ENCODE assay signal across 10 mouse cellular contexts in genomic region chr12:55452839-55453238, GRCm38 (mm10). TPM values are rescaled to one million over a fixed set of nuclear protein-coding genes. Genes with fewer than 3 reads are reported as not detected.
DNase-seq lines count a peak whose midpoint lies in the region; ATAC-seq lines count a peak whose summit lies in the region.
"Had no signal": no experiment of that assay in that cellular context is flagged by ENCODE, and none has a peak within 500 bp of the region (broad histone marks: within the 10 kb centered on the region; RNA-seq: fewer than 3 reads in every experiment).

No protein-coding gene starts in this region.

- no peaks in the 10 kb centered on the region for H3K36me3 ChIP-seq in heart, embryonic 16.5 days (ENCODE audit: control insufficient read depth, insufficient read depth)
- no peaks in the 10 kb centered on the region for H3K36me3 ChIP-seq in lung, embryonic 16.5 days (ENCODE audit: control insufficient read depth, insufficient read depth, low read length)
- H3K36me3 ChIP-seq in embryonic facial prominence, embryonic 14.5 days (ENCODE audit: control insufficient read depth, insufficient read depth, low read length): no peaks in the 10 kb centered on the region
- no peaks in the 10 kb centered on the region for H3K36me3 ChIP-seq in stomach, embryonic 15.5 days
- H3K36me3 ChIP-seq: forebrain, embryonic 12.5 days had no signal

- no peak overlapping the region for H3K4me2 ChIP-seq in heart, embryonic 16.5 days (ENCODE audit: low read depth, low read length)
- no peak overlapping the region for H3K4me2 ChIP-seq in lung, embryonic 16.5 days (ENCODE audit: low read depth, low read length)
- H3K4me2 ChIP-seq in embryonic facial prominence, embryonic 14.5 days (ENCODE audit: low read depth, low read length): no peak overlapping the region
- no peak overlapping the region for H3K4me2 ChIP-seq in stomach, embryonic 15.5 days
- H3K4me2 ChIP-seq: forebrain, embryonic 12.5 days had no signal

- DNase-seq in heart, adult 8-10 months (ENCODE audit: low spot score): no peak
- no peak for DNase-seq in lung, postnatal 36 days
- no peak for DNase-seq in embryonic facial prominence, embryonic 14.5 days (ENCODE audit: low spot score)
- no peak for DNase-seq in thymus, postnatal 14 days
- DNase-seq: cerebellum, postnatal 10 days had no signal

- ATAC-seq in heart, embryonic 16.5 days (replicated peaks; ENCODE audit: extremely low read depth, insufficient read depth, low FRiP score): no peak
- no peak for ATAC-seq in lung, embryonic 16.5 days (ENCODE audit: low read depth)
- no peak for ATAC-seq in embryonic facial prominence, embryonic 14.5 days (ENCODE audit: low read depth)
- ATAC-seq in stomach, embryonic 15.5 days (ENCODE audit: insufficient read depth, low FRiP score, low read depth): no peak
- ATAC-seq: inflammation-experienced regulatory T-cells, adult 6 months had no signal

- no peak overlapping the region for H3K9ac ChIP-seq in heart, embryonic 16.5 days (ENCODE audit: low read length)
- no peak overlapping the region; the same call in 1 of the 2 replicates for H3K9ac ChIP-seq in lung, embryonic 16.5 days (ENCODE audit: low read length)
- no peak overlapping the region for H3K9ac ChIP-seq in embryonic facial prominence, embryonic 14.5 days (ENCODE audit: low read depth, low read length)
- H3K9ac ChIP-seq in stomach, embryonic 15.5 days: no peak overlapping the region
- H3K9ac ChIP-seq: forebrain, embryonic 12.5 days had no signal

- 46% methylated on average over 5 of the region's 5 CpGs for WGBS in heart, embryonic 16.5 days
- WGBS in lung, embryonic 16.5 days: 33% methylated on average over 5 of the region's 5 CpGs
- WGBS in embryonic facial prominence, embryonic 14.5 days: 22% methylated on average over 5 of the region's 5 CpGs
- 34% methylated on average over 5 of the region's 5 CpGs for WGBS in stomach, embryonic 15.5 days

- no peak overlapping the region for H3K4me3 ChIP-seq in heart, embryonic 16.5 days (ENCODE audit: low read length)
- H3K4me3 ChIP-seq in lung, embryonic 16.5 days (ENCODE audit: low read length): no peak overlapping the region
- no peak overlapping the region for H3K4me3 ChIP-seq in embryonic facial prominence, embryonic 14.5 days (ENCODE audit: low read depth, low read length)
- H3K4me3 ChIP-seq in stomach, embryonic 15.5 days (replicated peaks): no peak overlapping the region
- H3K4me3 ChIP-seq: forebrain, embryonic 12.5 days had no signal

- no peaks in the 10 kb centered on the region for H3K27me3 ChIP-seq in heart, embryonic 16.5 days (ENCODE audit: control insufficient read depth, insufficient read depth, low read length)
- no peaks in the 10 kb centered on the region for H3K27me3 ChIP-seq in lung, embryonic 16.5 days (ENCODE audit: control insufficient read depth, insufficient read depth, low read depth, low read length)
- H3K27me3 ChIP-seq in embryonic facial prominence, embryonic 14.5 days (replicated peaks; ENCODE audit: control insufficient read depth, insufficient read depth, low read length): no peaks in the 10 kb centered on the region
- H3K27me3 ChIP-seq in stomach, embryonic 15.5 days (replicated peaks): no peaks in the 10 kb centered on the region
- H3K27me3 ChIP-seq: forebrain, embryonic 12.5 days had no signal

- peaks cover 22% of the 10 kb centered on the region for H3K4me1 ChIP-seq in heart, embryonic 16.5 days (ENCODE audit: control insufficient read depth, insufficient read depth, low read length)
- peaks cover 18% of the 10 kb centered on the region for H3K4me1 ChIP-seq in lung, embryonic 16.5 days (replicated peaks; ENCODE audit: control insufficient read depth, insufficient read depth, low read length)
- H3K4me1 ChIP-seq in embryonic facial prominence, embryonic 14.5 days (ENCODE audit: control insufficient read depth, insufficient read depth, low read length): peaks cover 24% of the 10 kb centered on the region
- peaks cover 18% of the 10 kb centered on the region for H3K4me1 ChIP-seq in stomach, embryonic 15.5 days

- peak overlapping the region; percentile 33 for H3K27ac ChIP-seq in heart, embryonic 16.5 days (ENCODE audit: low read length)
- H3K27ac ChIP-seq in lung, embryonic 16.5 days (ENCODE audit: low read length): peak overlapping the region; percentile 61
- H3K27ac ChIP-seq in embryonic facial prominence, embryonic 14.5 days (replicated peaks; ENCODE audit: low read depth, low read length): peak overlapping the region; percentile 68
- H3K27ac ChIP-seq in stomach, embryonic 15.5 days: peak overlapping the region; percentile 62
- H3K27ac ChIP-seq: forebrain, embryonic 12.5 days had no signal

- H3K9me3 ChIP-seq in heart, embryonic 16.5 days (replicated peaks; ENCODE audit: control insufficient read depth, low read length): no peaks in the 10 kb centered on the region
- no peaks in the 10 kb centered on the region for H3K9me3 ChIP-seq in lung, embryonic 16.5 days (ENCODE audit: control insufficient read depth, low read length)
- H3K9me3 ChIP-seq in embryonic facial prominence, embryonic 14.5 days (ENCODE audit: control insufficient read depth, low read length): no peaks in the 10 kb centered on the region
- H3K9me3 ChIP-seq in stomach, embryonic 15.5 days: no peaks in the 10 kb centered on the region
- H3K9me3 ChIP-seq: forebrain, embryonic 12.5 days had no signal

RNA-seq across cellular contexts. Expression of gene Nfkbia, which starts 39.6 kb away (rescaled TPM):
- 80.8 and 85.9 TPM in 2 replicates for polyA plus RNA-seq in heart, embryonic 16.5 days (2015; fragmentation: Nextera tagmentation; extraction: Ambion mirVana)
- total RNA-seq in heart, adult 8-10 months (2022): 10 to 100 TPM; 27.4 to 65.8 (median 39.3) TPM
- polyA plus RNA-seq in lung, embryonic 16.5 days (2015; fragmentation: Nextera tagmentation; extraction: Ambion mirVana): 130 and 136 TPM in 2 replicates
- polyA plus RNA-seq in embryonic facial prominence, embryonic 14.5 days (2014; fragmentation: Nextera tagmentation; extraction: Ambion mirVana): 101 and 102 TPM in 2 replicates
- polyA plus RNA-seq in stomach, embryonic 15.5 days (2015; fragmentation: Nextera tagmentation; extraction: Ambion mirVana): 78.4 and 81.8 TPM in 2 replicates
